Mouse (Mus musculus) limb, embryonic 13.5 days (tissue): ENCODE data around the gene Lmcd1. TPM values are rescaled to one million over a fixed set of nuclear protein-coding genes. Genes with fewer than 3 reads are reported as not detected.

ENCODE experiments used
- ATAC-seq: fragments of 200-750 bp; cut with Nextera tagmentation; 2 replicates; pipeline ENCODE4 v1.8.0; 2017; ENCODE audit warnings: low read depth, moderate number of reproducible peaks, moderate TSS enrichment; ENCODE audit not compliant: low FRiP score
- H3K27ac ChIP-seq: fragments of 300-500 bp; sonication (generic); 2 replicates; pipeline ENCODE4 v1.5.1; 2015; ENCODE audit warnings: inconsistent platforms, mild to moderate bottlenecking, moderate library complexity
- H3K27me3 ChIP-seq: fragments of 300-500 bp; sonication (generic); 2 replicates; pipeline ENCODE4 v1.6.1; 2015; ENCODE audit warnings: mild to moderate bottlenecking, inconsistent platforms
- H3K36me3 ChIP-seq: fragments of 300-500 bp; sonication (generic); 2 replicates; pipeline ENCODE4 v1.6.1; 2015; ENCODE audit warnings: inconsistent platforms, mild to moderate bottlenecking, moderate library complexity
- H3K4me1 ChIP-seq: fragments of 300-500 bp; sonication (generic); 2 replicates; pipeline ENCODE4 v1.6.1; 2015; ENCODE audit warnings: inconsistent platforms
- H3K4me2 ChIP-seq: fragments of 300-500 bp; sonication (generic); replicated peaks from 2 replicates; pipeline ENCODE4 v1.6.1; 2015; ENCODE audit warnings: inconsistent platforms, mild to moderate bottlenecking, moderate library complexity
- H3K4me3 ChIP-seq: fragments of 300-500 bp; sonication (generic); 2 replicates; pipeline ENCODE4 v1.5.1; 2015; ENCODE audit warnings: moderate library complexity, mild to moderate bottlenecking, inconsistent platforms
- H3K9ac ChIP-seq: fragments of 300-500 bp; sonication (generic); 2 replicates; pipeline ENCODE4 v1.6.1; 2015; ENCODE audit warnings: mild to moderate bottlenecking, inconsistent platforms
- H3K9me3 ChIP-seq: fragments of 300-500 bp; sonication (generic); 2 replicates; pipeline ENCODE4 v1.6.1; 2016; ENCODE audit warnings: inconsistent platforms
- WGBS: fragments of 180-500 bp; shearing (Covaris S2); methylation state at CpG from one replicate; pipeline ENCODE4 v1.1.7; 2015; 5-methylcytosine and 5-hydroxymethylcytosine counted together
- polyA plus RNA-seq: library from polyadenylated mRNA; unstranded; fragments of >200 nt; fragmentation: Nextera tagmentation; extraction: Ambion mirVana; gene quantifications from 2 replicates; pipeline ENCODE4 v1.2.1, GENCODE M21; 2015

Lmcd1 gene
- polyA plus RNA-seq, 1 experiment from 2014 or later: 28.1 TPM

GRCm38 (mm10) chr6:112266631-112267030 is 6.9 kb upstream of the Lmcd1 start:
- no peak overlapping the region for H3K9ac ChIP-seq
- peaks cover 17% of the 10 kb centered on the region; the same call in 1 of the 2 replicates for H3K27me3 ChIP-seq
- H3K4me3 ChIP-seq: no peak overlapping the region
- peaks cover 11% of the 10 kb centered on the region for H3K4me1 ChIP-seq
- 40% methylated on average over 1 of the region's 1 CpGs for WGBS
- no peaks in the 10 kb centered on the region for H3K36me3 ChIP-seq
- H3K27ac ChIP-seq: no peak overlapping the region
- ATAC-seq: no peak
- H3K4me2 ChIP-seq: no peak overlapping the region
- no peaks in the 10 kb centered on the region for H3K9me3 ChIP-seq

- Histone ChIP-seq H3K27ac (no peak overlapping the region), H3K27me3 (peaks cover 17% of the 10 kb centered on the region; the same call in 1 of the 2 replicates), H3K9ac (no peak overlapping the region), H3K9me3 (no peaks in the 10 kb centered on the region), H3K4me2 (no peak overlapping the region), H3K36me3 (no peaks in the 10 kb centered on the region), H3K4me3 (no peak overlapping the region), H3K4me1 (peaks cover 11% of the 10 kb centered on the region)
- ATAC-seq: peak; percentile 24; the same call in 1 of the 2 replicates
- WGBS: 53% methylated on average over 6 of the region's 6 CpGs
Measured at GRCm38 (mm10) chr6:112267661-112268357, 5.7 kb upstream of the Lmcd1 start.

GRCm38 (mm10) chr6:112274261-112275055 is 900 bp downstream of the Lmcd1 start:
- 27% methylated on average over 9 of the region's 9 CpGs for WGBS
- Histone ChIP-seq H3K9ac (peak overlapping the region; percentile 48; the same call in 1 of the 2 replicates), H3K27ac (peak overlapping the region; percentile 65)

GRCm38 (mm10) chr6:112275731-112276245 is 2.2 kb downstream of the Lmcd1 start:
- Histone ChIP-seq H3K36me3 (no peaks in the 10 kb centered on the region), H3K27ac (no peak overlapping the region), H3K9me3 (no peaks in the 10 kb centered on the region), H3K27me3 (peaks cover 3% of the 10 kb centered on the region; the same call in 1 of the 2 replicates), H3K4me2 (peak overlapping the region; percentile 66), H3K9ac (no peak overlapping the region), H3K4me3 (no peak overlapping the region; the same call in 1 of the 2 replicates), H3K4me1 (peaks cover 33% of the 10 kb centered on the region)
- 54% methylated on average over 6 of the region's 6 CpGs for WGBS
- ATAC-seq: no peak

More at GRCm38 (mm10) chr6:112274261-112275055, 900 bp downstream of the Lmcd1 start:
- H3K27me3 ChIP-seq: peaks cover 3% of the 10 kb centered on the region; the same call in 1 of the 2 replicates
- H3K36me3 ChIP-seq: no peaks in the 10 kb centered on the region
- H3K9me3 ChIP-seq: no peaks in the 10 kb centered on the region
- peaks cover 32% of the 10 kb centered on the region for H3K4me1 ChIP-seq
- peak overlapping the region; percentile 66 for H3K4me2 ChIP-seq
- H3K4me3 ChIP-seq: peak overlapping the region; percentile 36
- ATAC-seq: peak; percentile 62

- peaks cover 33% of the 10 kb centered on the region for H3K4me1 ChIP-seq
- WGBS: 86% methylated on average over 1 of the region's 1 CpGs
- no peak overlapping the region for H3K9ac ChIP-seq
- H3K4me2 ChIP-seq: no peak overlapping the region
- no peak overlapping the region for H3K4me3 ChIP-seq
- no peaks in the 10 kb centered on the region for H3K9me3 ChIP-seq
- ATAC-seq: no peak
- H3K27ac ChIP-seq: no peak overlapping the region
- H3K36me3 ChIP-seq: no peaks in the 10 kb centered on the region
- peaks cover 3% of the 10 kb centered on the region; the same call in 1 of the 2 replicates for H3K27me3 ChIP-seq
Measured at GRCm38 (mm10) chr6:112278805-112279204, 5.2 kb downstream of the Lmcd1 start.

- Histone ChIP-seq H3K27ac (no peak overlapping the region), H3K27me3 (peaks cover under 1% of the 10 kb centered on the region; the same call in 1 of the 2 replicates), H3K4me2 (no peak overlapping the region), H3K4me1 (peaks cover 27% of the 10 kb centered on the region), H3K36me3 (no peaks in the 10 kb centered on the region), H3K4me3 (no peak overlapping the region), H3K9me3 (no peaks in the 10 kb centered on the region), H3K9ac (no peak overlapping the region)
- WGBS: 94% methylated on average over 2 of the region's 2 CpGs
- no peak for ATAC-seq
Measured at GRCm38 (mm10) chr6:112280161-112280560, 6.6 kb downstream of the Lmcd1 start.

GRCm38 (mm10) chr6:112280945-112281344 is 7.4 kb downstream of the Lmcd1 start:
- no peaks in the 10 kb centered on the region; the same call in 1 of the 2 replicates for H3K27me3 ChIP-seq
- 26% methylated on average over 3 of the region's 3 CpGs for WGBS
- no peak for ATAC-seq

GRCm38 (mm10) chr6:112281935-112282334 is 8.4 kb downstream of the Lmcd1 start:
- WGBS: 95% methylated on average over 2 of the region's 2 CpGs

More at GRCm38 (mm10) chr6:112280945-112281344, 7.4 kb downstream of the Lmcd1 start:
- Histone ChIP-seq H3K27ac (no peak overlapping the region), H3K36me3 (no peaks in the 10 kb centered on the region), H3K4me1 (peaks cover 20% of the 10 kb centered on the region), H3K4me3 (no peak overlapping the region), H3K4me2 (no peak overlapping the region), H3K9ac (no peak overlapping the region), H3K9me3 (no peaks in the 10 kb centered on the region)

GRCm38 (mm10) chr6:112284087-112284486 is 10.5 kb downstream of the Lmcd1 start:
- H3K4me3 ChIP-seq: no peak overlapping the region
- no peak overlapping the region for H3K9ac ChIP-seq
- no peaks in the 10 kb centered on the region for H3K27me3 ChIP-seq
- H3K4me1 ChIP-seq: peaks cover 16% of the 10 kb centered on the region
- H3K27ac ChIP-seq: no peak overlapping the region
- 32% methylated on average over 2 of the region's 2 CpGs for WGBS
- ATAC-seq: no peak
- no peaks in the 10 kb centered on the region for H3K36me3 ChIP-seq
- no peaks in the 10 kb centered on the region for H3K9me3 ChIP-seq
- no peak overlapping the region for H3K4me2 ChIP-seq

More at GRCm38 (mm10) chr6:112281935-112282334, 8.4 kb downstream of the Lmcd1 start:
- ATAC-seq: no peak
- H3K27me3 ChIP-seq: no peaks in the 10 kb centered on the region; the same call in 1 of the 2 replicates
- no peak overlapping the region for H3K4me3 ChIP-seq
- no peaks in the 10 kb centered on the region for H3K9me3 ChIP-seq
- peaks cover 16% of the 10 kb centered on the region for H3K4me1 ChIP-seq
- H3K9ac ChIP-seq: no peak overlapping the region
- no peak overlapping the region for H3K4me2 ChIP-seq
- H3K27ac ChIP-seq: no peak overlapping the region
- H3K36me3 ChIP-seq: no peaks in the 10 kb centered on the region

GRCm38 (mm10) chr6:112287671-112288070 is 14.1 kb downstream of the Lmcd1 start:
- Histone ChIP-seq H3K4me3 (no peak overlapping the region), H3K9ac (no peak overlapping the region), H3K36me3 (no peaks in the 10 kb centered on the region), H3K27me3 (no peaks in the 10 kb centered on the region), H3K4me2 (no peak overlapping the region), H3K9me3 (no peaks in the 10 kb centered on the region), H3K4me1 (peaks cover 13% of the 10 kb centered on the region), H3K27ac (no peak overlapping the region)
- ATAC-seq: no peak
- 91% methylated on average over 9 of the region's 9 CpGs for WGBS

- Histone ChIP-seq H3K4me3 (no peak overlapping the region), H3K27ac (no peak overlapping the region), H3K9ac (no peak overlapping the region), H3K36me3 (no peaks in the 10 kb centered on the region), H3K4me2 (no peak overlapping the region), H3K27me3 (no peaks in the 10 kb centered on the region), H3K4me1 (peaks cover 14% of the 10 kb centered on the region), H3K9me3 (no peaks in the 10 kb centered on the region)
- WGBS: 91% methylated on average over 3 of the region's 3 CpGs
- ATAC-seq: no peak
Measured at GRCm38 (mm10) chr6:112288271-112288670, 14.7 kb downstream of the Lmcd1 start.

- Histone ChIP-seq H3K4me2 (no peak overlapping the region), H3K4me1 (peaks cover 8% of the 10 kb centered on the region), H3K9me3 (no peaks in the 10 kb centered on the region), H3K36me3 (no peaks in the 10 kb centered on the region), H3K27ac (no peak overlapping the region), H3K4me3 (no peak overlapping the region), H3K27me3 (no peaks in the 10 kb centered on the region), H3K9ac (no peak overlapping the region)
- 78% methylated on average over 4 of the region's 4 CpGs for WGBS
- ATAC-seq: no peak
Measured at GRCm38 (mm10) chr6:112291146-112291545, 17.6 kb downstream of the Lmcd1 start.
